Mouse (Mus musculus) stomach, postnatal 0 days (tissue): ENCODE results near the gene E030025P04Rik.

ENCODE experiments used
- CTCF ChIP-seq: IDR thresholded peaks from 2 replicates; pipeline ENCODE4 v1.5.1; 2016; ENCODE audit warnings: antibody characterized with exemption, low read depth, mild to moderate bottlenecking, moderate library complexity
- EP300 ChIP-seq: optimal IDR thresholded peaks from 2 replicates; pipeline ENCODE3; 2016; ENCODE audit warnings: antibody characterized with exemption

DNA sequence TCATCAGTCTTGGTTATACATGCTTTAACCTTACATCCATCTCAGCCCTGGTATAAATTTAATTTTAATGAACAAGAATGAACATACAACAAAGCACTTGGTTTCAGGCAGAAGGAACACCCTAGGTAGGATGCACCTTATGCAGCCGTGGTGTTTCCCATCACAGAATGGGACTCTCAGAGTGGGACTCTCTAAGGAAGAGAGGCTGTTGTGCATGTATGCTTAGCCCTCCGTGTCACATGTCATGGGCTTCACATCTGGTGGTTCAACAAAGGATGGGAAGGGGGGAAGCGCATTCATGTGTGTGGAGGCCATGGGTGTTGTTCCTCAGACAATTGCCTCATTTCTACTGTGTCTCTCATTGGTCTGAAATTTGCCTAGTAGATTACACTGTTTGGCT, 40.8 kb downstream of the E030025P04Rik start:
- TF ChIP-seq CTCF, result no peak
- no peak for TF ChIP-seq EP300
